Mouse (Mus musculus): ENCODE data around the gene Ctsa.
"Not testable (repeated sequence)": the region's sequence is repeated elsewhere in the genome, so short reads cannot be mapped to it uniquely, and the experiment has no call there.

Ctsa gene

GRCm38 (mm10) chr2:164832748-164833301 lies at the start of gene Ctsa:
TSS of gene Ctsa (plus strand) at chr2:164832873.
- in situ Hi-C loops (cut with MseI, MboI): no loop called here

- in situ Hi-C loops (cut with MseI, MboI): no loop called here
These were observed 48.6 kb upstream of the Ctsa start for GRCm38 (mm10) chr2:164783926-164784581.

- in situ Hi-C loops (cut with MseI, MboI): no loop called here
These were observed 47.7 kb upstream of the Ctsa start for GRCm38 (mm10) chr2:164784869-164785420.

- in situ Hi-C loops (cut with MseI, MboI): no loop called here
These were observed 46.9 kb upstream of the Ctsa start, which contains the start of gene Snx21 for GRCm38 (mm10) chr2:164785481-164786387. TSS of gene Snx21 (plus strand) at chr2:164785823.

- in situ Hi-C loops (cut with MseI, MboI): no loop called here
These were observed 46.2 kb upstream of the Ctsa start for GRCm38 (mm10) chr2:164786388-164786885.

- in situ Hi-C loops (cut with MseI, MboI): no loop called here
These were observed 45.6 kb upstream of the Ctsa start for GRCm38 (mm10) chr2:164787032-164787431.

- in situ Hi-C loops (cut with MseI, MboI): no loop called here
These were observed 44.9 kb upstream of the Ctsa start for GRCm38 (mm10) chr2:164787779-164788178.

GRCm38 (mm10) chr2:164788411-164788810 lies 44.3 kb upstream of the Ctsa start:
- in situ Hi-C loops (cut with MseI, MboI): no loop called here

- in situ Hi-C loops (cut with MseI, MboI): no loop called here
These were observed 42.2 kb upstream of the Ctsa start for GRCm38 (mm10) chr2:164790451-164790850.

- in situ Hi-C loops (cut with MseI, MboI): no loop called here
These were observed 40.8 kb upstream of the Ctsa start for GRCm38 (mm10) chr2:164791841-164792261.

- in situ Hi-C loops (cut with MseI, MboI): no loop called here
These were observed 40.1 kb upstream of the Ctsa start for GRCm38 (mm10) chr2:164792400-164793190.

- in situ Hi-C loops (cut with MseI, MboI): no loop called here
These were observed 39.4 kb upstream of the Ctsa start for GRCm38 (mm10) chr2:164793236-164793635.

GRCm38 (mm10) chr2:164793772-164794171 lies 38.9 kb upstream of the Ctsa start:
- in situ Hi-C loops (cut with MseI, MboI): no loop called here

- in situ Hi-C loops (cut with MseI, MboI): no loop called here
These were observed 38.4 kb upstream of the Ctsa start for GRCm38 (mm10) chr2:164794293-164794692.

GRCm38 (mm10) chr2:164795868-164796267 lies 36.8 kb upstream of the Ctsa start:
- in situ Hi-C loops (cut with MseI, MboI): no loop called here

GRCm38 (mm10) chr2:164798554-164798953 lies 34.1 kb upstream of the Ctsa start:
- in situ Hi-C loops (cut with MseI, MboI): not testable (repeated sequence)

- in situ Hi-C loops (cut with MseI, MboI): no loop called here
These were observed 32.2 kb upstream of the Ctsa start for GRCm38 (mm10) chr2:164800252-164801004.

- in situ Hi-C loops (cut with MseI, MboI): no loop called here
These were observed 29.3 kb upstream of the Ctsa start for GRCm38 (mm10) chr2:164803201-164803920.

- in situ Hi-C loops (cut with MseI, MboI): no loop called here
These were observed 28.8 kb upstream of the Ctsa start for GRCm38 (mm10) chr2:164803921-164804313.

Data from mouse trophoblast stem cell (cell line).